Mouse (Mus musculus): ENCODE measurements around the gene Igfbp2. TPM values are rescaled to one million over a fixed set of nuclear protein-coding genes. Genes with fewer than 3 reads are reported as not detected.

Gene Igfbp2
- total RNA-seq, 2 experiments from 2014 or later = 71.2 to 74.0 TPM

GRCm38 (mm10) chr1:72839791-72840190, 15.5 kb downstream of the Igfbp2 start:
- H3K27ac ChIP-seq = no peak overlapping the region
- intact Hi-C loops (cut with DNase I) = no loop called here
- TF ChIP-seq CTCF (IDR thresholded peaks at IDR 0.05) = no peak
- no peak overlapping the region for H3K4me3 ChIP-seq
- no peak for DNase-seq (ENCODE audit: extremely low spot score in 1 of 2, low spot score in 2 of 2)

GRCm38 (mm10) chr1:72842666-72843459, 18.6 kb downstream of the Igfbp2 start:
- Histone ChIP-seq H3K27ac (no peak overlapping the region), H3K4me3 (no peak overlapping the region)
- TF ChIP-seq CTCF (IDR thresholded peaks at IDR 0.05) = no peak
- no peak for DNase-seq (ENCODE audit: extremely low spot score in 1 of 2, low spot score in 2 of 2)
- intact Hi-C loops (cut with DNase I) = no loop called here

GRCm38 (mm10) chr1:72844675-72845074, 20.4 kb downstream of the Igfbp2 start:
- DNase-seq (ENCODE audit: extremely low spot score in 1 of 2, low spot score in 2 of 2) = no peak
- intact Hi-C loops (cut with DNase I) = no loop called here
- TF ChIP-seq CTCF (IDR thresholded peaks at IDR 0.05) = no peak
- H3K4me3 ChIP-seq = no peak overlapping the region
- no peak overlapping the region for H3K27ac ChIP-seq

- intact Hi-C loops (cut with DNase I) = no loop called here
- TF ChIP-seq CTCF (IDR thresholded peaks at IDR 0.05) = no peak
- DNase-seq (ENCODE audit: extremely low spot score in 1 of 2, low spot score in 2 of 2) = no peak
- H3K27ac ChIP-seq = no peak overlapping the region
- no peak overlapping the region for H3K4me3 ChIP-seq
Measured at GRCm38 (mm10) chr1:72847849-72848380, 23.6 kb downstream of the Igfbp2 start.

GRCm38 (mm10) chr1:72849037-72849436, 24.7 kb downstream of the Igfbp2 start:
- Histone ChIP-seq H3K27ac (no peak overlapping the region), H3K4me3 (no peak overlapping the region)
- no peak for TF ChIP-seq CTCF (IDR thresholded peaks at IDR 0.05)
- no peak for DNase-seq (ENCODE audit: extremely low spot score in 1 of 2, low spot score in 2 of 2)
- intact Hi-C loops (cut with DNase I) = no loop called here

GRCm38 (mm10) chr1:72853759-72854158, 29.5 kb downstream of the Igfbp2 start:
- intact Hi-C loops (cut with DNase I) = loop anchor here (2.0 to 10.0 kb wide), 2 partner anchors 29 to 219 kb away; partner anchors contain the start of gene Igfbp2
- TF ChIP-seq CTCF (IDR thresholded peaks at IDR 0.05) = no peak
- Histone ChIP-seq H3K4me3 (no peak overlapping the region), H3K27ac (no peak overlapping the region)
- no peak for DNase-seq (ENCODE audit: extremely low spot score in 1 of 2, low spot score in 2 of 2)

- no peak overlapping the region for H3K27ac ChIP-seq
- intact Hi-C loops (cut with DNase I) = loop anchor here (1.0 to 10.0 kb wide), 4 partner anchors 30 to 547 kb away; partner anchors contain the start of genes Igfbp2 and Xrcc5
- no peak overlapping the region for H3K4me3 ChIP-seq
- TF ChIP-seq CTCF (IDR thresholded peaks at IDR 0.05) = peak; percentile 97
- DNase-seq (ENCODE audit: extremely low spot score in 1 of 2, low spot score in 2 of 2) = peak in 1 of 2 experiments; percentile 54
Measured at GRCm38 (mm10) chr1:72854337-72855237, 30.3 kb downstream of the Igfbp2 start.

GRCm38 (mm10) chr1:72855729-72856128, 31.4 kb downstream of the Igfbp2 start:
- intact Hi-C loops (cut with DNase I) = loop anchor here (1.0 to 10.0 kb wide), 4 partner anchors 31 to 548 kb away; partner anchors contain the start of genes Igfbp2 and Xrcc5
- DNase-seq (ENCODE audit: extremely low spot score in 1 of 2, low spot score in 2 of 2) = no peak
- H3K27ac ChIP-seq = no peak overlapping the region
- no peak for TF ChIP-seq CTCF (IDR thresholded peaks at IDR 0.05)
- no peak overlapping the region for H3K4me3 ChIP-seq

GRCm38 (mm10) chr1:72856209-72856909, 32.1 kb downstream of the Igfbp2 start:
- intact Hi-C loops (cut with DNase I) = loop anchor here (5.0 to 10.0 kb wide), 2 partner anchors 222 to 549 kb away; partner anchors contain the start of gene Xrcc5

GRCm38 (mm10) chr1:72857142-72857541, 32.8 kb downstream of the Igfbp2 start:
- no peak for DNase-seq (ENCODE audit: extremely low spot score in 1 of 2, low spot score in 2 of 2)
- TF ChIP-seq CTCF (IDR thresholded peaks at IDR 0.05) = no peak
- Histone ChIP-seq H3K4me3 (no peak overlapping the region), H3K27ac (no peak overlapping the region)
- intact Hi-C loops (cut with DNase I) = loop anchor here (5.0 to 10.0 kb wide), 2 partner anchors 222 to 550 kb away; partner anchors contain the start of gene Xrcc5

More at GRCm38 (mm10) chr1:72856209-72856909, 32.1 kb downstream of the Igfbp2 start:
- TF ChIP-seq CTCF (IDR thresholded peaks at IDR 0.05) = no peak
- peak in 1 of 2 experiments; percentile 8 for DNase-seq (ENCODE audit: extremely low spot score in 1 of 2, low spot score in 2 of 2)
- Histone ChIP-seq H3K27ac (no peak overlapping the region), H3K4me3 (no peak overlapping the region)

- no peak for DNase-seq (ENCODE audit: extremely low spot score in 1 of 2, low spot score in 2 of 2)
- Histone ChIP-seq H3K4me3 (no peak overlapping the region), H3K27ac (no peak overlapping the region)
- intact Hi-C loops (cut with DNase I) = loop anchor here (5.0 to 10.0 kb wide), 2 partner anchors 223 to 550 kb away; partner anchors contain the start of gene Xrcc5
- no peak for TF ChIP-seq CTCF (IDR thresholded peaks at IDR 0.05)
Measured at GRCm38 (mm10) chr1:72857631-72858030, 33.3 kb downstream of the Igfbp2 start.
